Mouse (Mus musculus): ENCODE measurements around the gene Kcne1. TPM values are rescaled to one million over a fixed set of nuclear protein-coding genes. Genes with fewer than 3 reads are reported as not detected.

Kcne1 gene
- total and polyA plus RNA-seq, 3 experiments, result 0.26 to 0.48 TPM; not detected in 1

DNA sequence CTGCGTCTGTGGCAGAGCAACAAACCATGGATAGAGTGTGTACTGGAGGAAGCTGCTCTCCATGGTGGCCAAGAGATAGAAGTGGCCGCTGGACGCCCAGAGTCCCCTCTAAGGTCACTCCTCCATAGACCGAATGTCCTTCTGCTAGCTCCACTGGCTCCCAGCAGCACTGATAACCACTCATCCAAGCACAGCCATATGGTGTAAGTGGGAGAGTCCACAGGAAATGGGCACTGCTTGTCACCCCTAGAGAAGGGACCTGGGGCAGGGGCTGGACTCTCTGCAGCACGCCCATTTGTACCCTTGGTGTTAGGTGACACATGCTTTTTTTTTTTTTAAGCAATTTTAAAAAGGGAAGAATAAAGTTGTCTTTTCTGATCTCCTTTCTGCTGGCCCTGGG lies 28.3 kb downstream of the Kcne1 start:
- Histone ChIP-seq H3K9ac (ENCODE audit: insufficient read depth, low read depth) (no peak overlapping the region), H3K4me2 (ENCODE audit: insufficient read depth, low read depth, poor library complexity, severe bottlenecking) (no peak overlapping the region), H3K9me3 (replicated peaks; ENCODE audit: low read length) (no peaks in the 10 kb centered on the region), H3K4me1 (ENCODE audit: control insufficient read depth in 1 of 2, insufficient read depth in 2 of 2) (peaks cover 4 to 5% of the 10 kb centered on the region in 2 experiments; a peak in 2 of 4 replicates), H3K27me3 (replicated peaks) (peaks cover 4% of the 10 kb centered on the region), H3K36me3 (replicated peaks in 1 of 2; ENCODE audit: control insufficient read depth in 1 of 2, insufficient read depth in 1 of 2, low read length in 1 of 2) (no peaks in the 10 kb centered on the region), H3K4me3 (replicated peaks in 1 of 3; ENCODE audit: low read depth in 2 of 3, low read length in 2 of 3, poor library complexity in 1 of 3) (no peak overlapping the region), H3K27ac (ENCODE audit: insufficient read depth, low read depth) (no peak overlapping the region), H3K79me2 (replicated peaks; ENCODE audit: control insufficient read depth, extremely low read depth, insufficient read depth, poor library complexity, severe bottlenecking) (no peaks in the 10 kb centered on the region)
- DNase-seq (ENCODE audit: extremely low read depth), result no peak
- TF ChIP-seq SIN3A (IDR thresholded peaks at IDR 0.05; ENCODE audit: low read length) (no peak), JUND (conservative IDR thresholded peaks at IDR 0.05; ENCODE audit: low read depth, low read length) (no peak), TCF12 (IDR thresholded peaks at IDR 0.05; ENCODE audit: low read depth, low read length) (no peak), MAFK (IDR thresholded peaks at IDR 0.05; ENCODE audit: insufficient replicate concordance, low read length) (no peak), MAZ (IDR thresholded peaks at IDR 0.05; ENCODE audit: low read depth, low read length) (no peak), KAT2A (IDR thresholded peaks at IDR 0.05; ENCODE audit: insufficient replicate concordance, low read length) (no peak), SMC3 (IDR thresholded peaks at IDR 0.05; ENCODE audit: low read depth, low read length) (no peak), ZMIZ1 (IDR thresholded peaks at IDR 0.05; ENCODE audit: low read depth, low read length) (no peak), IRF4 (IDR thresholded peaks at IDR 0.05; ENCODE audit: low read depth, low read length) (no peak), EP300 (IDR thresholded peaks at IDR 0.05; ENCODE audit: low read length) (no peak), PAX5 (IDR thresholded peaks at IDR 0.05; ENCODE audit: low read length) (no peak)
- in situ Hi-C loops (cut with MboI; ENCODE audit: low pct_ligation_motif_present, low pct_unique_long_range_greater_than_20kb, low sequenced_read_pairs), result no loop called here
- dilution Hi-C loops (cut with MboI; ENCODE audit: extremely low pct_ligation_motif_present, extremely low pct_unique_long_range_greater_than_20kb, low sequenced_read_pairs), result no loop called here

DNA sequence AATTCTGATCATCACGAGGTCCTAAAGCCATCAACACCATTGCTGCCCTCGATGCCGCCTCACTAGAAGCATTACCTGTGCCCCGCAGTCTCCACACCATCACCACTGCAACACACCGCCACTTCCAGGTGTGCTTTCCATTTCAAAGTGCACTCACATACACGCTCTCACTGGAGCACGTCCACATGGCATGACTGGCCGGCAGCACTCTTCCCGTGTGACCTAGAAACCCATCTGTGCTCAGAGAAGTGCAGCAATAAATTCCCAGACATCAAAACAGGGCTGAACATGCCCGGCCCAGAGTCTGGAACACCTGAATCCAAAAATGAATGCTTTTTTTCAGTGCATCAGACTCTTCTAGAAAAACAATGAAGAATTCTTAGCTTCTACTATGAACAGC lies 31.4 kb downstream of the Kcne1 start:
- dilution Hi-C loops (cut with MboI; ENCODE audit: extremely low pct_ligation_motif_present, extremely low pct_unique_long_range_greater_than_20kb, low sequenced_read_pairs), result no loop called here
- Histone ChIP-seq H3K27me3 (replicated peaks) (no peaks in the 10 kb centered on the region), H3K4me2 (ENCODE audit: insufficient read depth, low read depth, poor library complexity, severe bottlenecking) (no peak overlapping the region), H3K4me1 (ENCODE audit: control insufficient read depth in 1 of 2, insufficient read depth in 2 of 2) (peaks cover 0 to 5% of the 10 kb centered on the region in 2 experiments; a peak in 2 of 4 replicates), H3K9ac (ENCODE audit: insufficient read depth, low read depth) (no peak overlapping the region), H3K9me3 (replicated peaks; ENCODE audit: low read length) (no peaks in the 10 kb centered on the region), H3K79me2 (replicated peaks; ENCODE audit: control insufficient read depth, extremely low read depth, insufficient read depth, poor library complexity, severe bottlenecking) (no peaks in the 10 kb centered on the region), H3K36me3 (replicated peaks in 1 of 2; ENCODE audit: control insufficient read depth in 1 of 2, insufficient read depth in 1 of 2, low read length in 1 of 2) (no peaks in the 10 kb centered on the region), H3K27ac (ENCODE audit: insufficient read depth, low read depth) (no peak overlapping the region), H3K4me3 (replicated peaks in 1 of 3; ENCODE audit: low read depth in 2 of 3, low read length in 2 of 3, poor library complexity in 1 of 3) (no peak overlapping the region)
- in situ Hi-C loops (cut with MboI; ENCODE audit: low pct_ligation_motif_present, low pct_unique_long_range_greater_than_20kb, low sequenced_read_pairs), result loop anchor here (5.0 kb wide), 1 partner anchor 129 kb away; no protein-coding TSS in a partner anchor
- DNase-seq (ENCODE audit: extremely low read depth), result no peak
- no peak for TF ChIP-seq MEF2A (IDR thresholded peaks at IDR 0.05; ENCODE audit: borderline replicate concordance, low read depth, low read length)
- TF ChIP-seq MAZ (IDR thresholded peaks at IDR 0.05; ENCODE audit: low read depth, low read length), result no peak
- no peak for TF ChIP-seq KAT2A (IDR thresholded peaks at IDR 0.05; ENCODE audit: insufficient replicate concordance, low read length)
- no peak for TF ChIP-seq SMC3 (IDR thresholded peaks at IDR 0.05; ENCODE audit: low read depth, low read length)
- no peak for TF ChIP-seq TBP (conservative IDR thresholded peaks at IDR 0.05; ENCODE audit: low read depth, low read length)
- TF ChIP-seq JUND (conservative IDR thresholded peaks at IDR 0.05; ENCODE audit: low read depth, low read length), result no peak
- no peak for TF ChIP-seq CHD2 (IDR thresholded peaks at IDR 0.05; ENCODE audit: low read length)
- no peak for TF ChIP-seq ZKSCAN1 (IDR thresholded peaks at IDR 0.05; ENCODE audit: borderline replicate concordance, low read depth, low read length)
- no peak for TF ChIP-seq ETS1 (conservative IDR thresholded peaks at IDR 0.05; ENCODE audit: low read depth, low read length)
- TF ChIP-seq EP300 (IDR thresholded peaks at IDR 0.05; ENCODE audit: low read length), result no peak
- no peak for TF ChIP-seq CHD1 (IDR thresholded peaks at IDR 0.05; ENCODE audit: low read depth, low read length)
- TF ChIP-seq POLR2A (IDR thresholded peaks at IDR 0.05; ENCODE audit: low read depth, low read length), result no peak
- TF ChIP-seq PAX5 (IDR thresholded peaks at IDR 0.05; ENCODE audit: low read length), result no peak
- no peak for TF ChIP-seq NRF1 (IDR thresholded peaks at IDR 0.05; ENCODE audit: low read depth, low read length)
- no peak for TF ChIP-seq USF1 (IDR thresholded peaks at IDR 0.05; ENCODE audit: low read depth, low read length)
- TF ChIP-seq MXI1 (IDR thresholded peaks at IDR 0.05; ENCODE audit: low read depth, low read length), result no peak
- no peak for TF ChIP-seq ZMIZ1 (IDR thresholded peaks at IDR 0.05; ENCODE audit: low read depth, low read length)
- no peak for TF ChIP-seq JUN (IDR thresholded peaks at IDR 0.05; ENCODE audit: insufficient read depth, low read depth, low read length)
- TF ChIP-seq ZC3H11A (IDR thresholded peaks at IDR 0.05; ENCODE audit: low read depth, low read length), result no peak
